Mouse (Mus musculus) lung, postnatal 0 days (tissue): ENCODE results near the gene 4930519P11Rik. TPM values are rescaled to one million over a fixed set of nuclear protein-coding genes. Genes with fewer than 3 reads are reported as not detected.

Experiments
- ATAC-seq: fragments of 200-750 bp; cut with Nextera tagmentation; 2 replicates; pipeline ENCODE4 v1.8.0; 2017; ENCODE audit warnings: moderate library complexity
- DNase-seq: peaks from one replicate; pipeline ENCODE4 v3.0.0-alpha.2; 2016; ENCODE audit warnings: low spot score
- H3K27ac ChIP-seq: fragments of 300-500 bp; sonication (generic); 2 replicates; pipeline ENCODE4 v1.5.1; 2014; ENCODE audit warnings: antibody characterized with exemption, mild to moderate bottlenecking, low read length, mixed read lengths
- H3K27me3 ChIP-seq: fragments of 300-500 bp; sonication (generic); replicated peaks from 2 replicates; pipeline ENCODE4 v1.6.1; 2014; ENCODE audit warnings: low read length, mixed read lengths; ENCODE audit not compliant: insufficient read depth
- H3K36me3 ChIP-seq: fragments of 300-500 bp; sonication (generic); 2 replicates; pipeline ENCODE4 v1.6.1; 2014; ENCODE audit warnings: low read length, mixed read lengths; ENCODE audit not compliant: insufficient read depth
- H3K4me1 ChIP-seq: fragments of 300-500 bp; sonication (generic); 2 replicates; pipeline ENCODE4 v1.6.1; 2014; ENCODE audit warnings: antibody characterized with exemption, low read depth, low read length, mixed read lengths; ENCODE audit not compliant: insufficient read depth
- H3K4me2 ChIP-seq: fragments of 300-500 bp; sonication (generic); replicated peaks from 2 replicates; pipeline ENCODE4 v1.6.1; 2014; ENCODE audit warnings: low read depth, mild to moderate bottlenecking, low read length, moderate library complexity, mixed read lengths
- H3K4me3 ChIP-seq: fragments of 300-500 bp; sonication (generic); 2 replicates; pipeline ENCODE4 v1.5.1; 2014; ENCODE audit warnings: low read depth, low read length
- H3K9ac ChIP-seq: fragments of 300-500 bp; sonication (generic); replicated peaks from 2 replicates; pipeline ENCODE4 v1.6.1; 2014; ENCODE audit warnings: low read depth, mild to moderate bottlenecking
- H3K9me3 ChIP-seq: fragments of 300-500 bp; sonication (generic); 2 replicates; pipeline ENCODE4 v1.6.1; 2016; ENCODE audit warnings: low read length, mixed read lengths
- CTCF ChIP-seq: IDR thresholded peaks from 2 replicates; pipeline ENCODE4 v1.5.1; 2016; ENCODE audit warnings: antibody characterized with exemption, mild to moderate bottlenecking
- EP300 ChIP-seq: IDR thresholded peaks from 2 replicates; pipeline ENCODE4 v1.6.1; 2016; ENCODE audit warnings: antibody characterized with exemption, mild to moderate bottlenecking, control low read depth
- WGBS: fragments of 180-500 bp; shearing (Covaris S2); extraction: QIAGEN DNeasy Blood & Tissue Kit; methylation state at CpG from one replicate; pipeline ENCODE4 v1.1.7; 2014; 5-methylcytosine and 5-hydroxymethylcytosine counted together
- polyA plus RNA-seq: library from polyadenylated mRNA; unstranded; fragments of >200 nt; fragmentation: Nextera tagmentation; extraction: Ambion mirVana; gene quantifications from 2 replicates; pipeline ENCODE4 v1.2.1, GENCODE M21; 2015

4930519P11Rik gene
- polyA plus RNA-seq, 1 experiment from 2014 or later = 0.61 TPM

DNA sequence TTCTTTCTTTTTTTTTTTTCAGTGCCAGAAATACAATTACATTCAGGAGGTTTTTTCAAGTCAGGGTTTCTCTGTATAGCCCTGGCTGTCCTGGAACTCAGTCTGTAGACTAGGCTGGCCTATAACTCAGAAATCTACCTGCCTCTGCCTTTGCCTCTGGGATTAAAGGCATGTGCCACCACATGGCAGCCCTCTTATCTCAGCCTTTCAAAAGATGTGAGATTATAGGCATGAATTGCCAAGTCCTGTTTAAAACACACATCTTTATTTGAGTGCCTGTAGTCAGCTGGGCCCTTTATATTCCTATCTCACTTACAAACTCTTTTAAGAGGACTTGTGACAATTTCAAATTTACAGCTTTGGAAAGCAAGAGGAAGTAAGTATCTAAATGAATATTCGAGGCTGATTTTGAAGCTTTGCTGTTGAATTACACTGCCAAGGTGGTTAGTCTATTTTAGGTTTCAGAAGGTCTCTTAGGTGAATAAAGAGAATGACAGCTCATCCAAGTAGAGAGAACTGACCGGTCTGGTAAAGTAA, 42.7 kb upstream of the 4930519P11Rik start:
- Histone ChIP-seq H3K4me1 (peaks cover 7% of the 10 kb centered on the region; the same call in 1 of the 2 replicates), H3K27ac (no peak overlapping the region; the same call in 1 of the 2 replicates), H3K4me3 (no peak overlapping the region), H3K9ac (no peak overlapping the region), H3K36me3 (0 out of 2 replicates have a peak, but pooled peaks cover 4% of the 10 kb centered on the region), H3K9me3 (no peaks in the 10 kb centered on the region), H3K4me2 (no peak overlapping the region), H3K27me3 (no peaks in the 10 kb centered on the region)
- no peak for DNase-seq
- TF ChIP-seq CTCF (no peak), EP300 (no peak)
- no peak for ATAC-seq
- 69% methylated on average over 2 of the region's 2 CpGs for WGBS

DNA sequence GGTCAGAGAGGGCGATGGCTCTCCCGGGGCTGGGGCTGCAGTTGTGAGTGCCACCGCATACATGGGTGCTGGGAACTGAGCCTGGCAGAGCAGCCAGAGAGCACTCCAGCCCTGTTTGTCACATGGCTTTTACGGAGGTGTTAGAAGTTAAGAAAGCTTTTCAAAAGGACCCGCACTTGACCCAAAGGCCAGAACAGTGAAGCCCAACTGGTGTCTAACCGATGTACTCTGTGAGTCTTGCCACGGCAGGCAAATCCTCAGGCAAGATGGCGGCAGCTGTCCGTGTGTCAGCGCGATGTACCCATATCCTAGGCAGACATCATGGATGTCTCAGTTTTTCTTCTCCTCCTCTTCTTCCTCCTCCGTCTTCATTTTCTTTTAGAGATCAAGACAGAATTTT, 41.7 kb upstream of the 4930519P11Rik start:
- Histone ChIP-seq H3K4me3 (no peak overlapping the region), H3K9ac (no peak overlapping the region), H3K4me2 (no peak overlapping the region), H3K36me3 (no peaks in the 10 kb centered on the region), H3K27me3 (no peaks in the 10 kb centered on the region), H3K4me1 (peaks cover 7% of the 10 kb centered on the region; the same call in 1 of the 2 replicates), H3K9me3 (no peaks in the 10 kb centered on the region), H3K27ac (no peak overlapping the region)
- ATAC-seq = no peak
- 90% methylated on average over 12 of the region's 12 CpGs for WGBS
- DNase-seq = no peak
- no peak for TF ChIP-seq EP300
- no peak for TF ChIP-seq CTCF

DNA sequence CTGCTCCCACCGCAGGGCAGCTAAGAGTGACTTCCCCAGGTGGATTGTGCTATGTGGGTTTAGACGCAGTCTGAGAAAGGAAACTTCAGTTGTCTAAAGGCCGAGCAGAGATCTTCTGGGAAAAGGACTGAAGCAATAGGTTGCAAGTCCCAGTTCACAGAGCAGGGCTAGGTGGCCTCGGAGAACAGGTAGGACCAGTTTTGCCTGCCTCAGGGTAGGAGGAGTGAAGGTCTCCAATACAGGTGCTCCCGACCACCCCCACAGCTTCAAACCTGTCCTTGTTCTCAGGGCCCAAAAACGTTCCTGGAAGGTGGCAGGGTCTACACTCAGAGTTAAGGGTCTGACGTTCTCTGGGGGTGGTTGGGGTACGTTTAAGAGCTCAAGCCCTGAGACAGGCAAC, 38.1 kb upstream of the 4930519P11Rik start, which contains the start of gene Chmp4b:
Gene Chmp4b (plus strand): TSS at position 343 of the 400 bp plus-strand sequence.
- no peaks in the 10 kb centered on the region for H3K4me1 ChIP-seq
- H3K4me3 ChIP-seq = no peak within 1 kb of the TSS
- no peaks in the 10 kb centered on the region for H3K36me3 ChIP-seq
- no peaks in the 10 kb centered on the region for H3K9me3 ChIP-seq
- no peak within 1 kb of the TSS for H3K9ac ChIP-seq
- WGBS = 41% methylated on average over 8 of the region's 8 CpGs
- H3K27ac ChIP-seq = peak within 1 kb of the TSS; percentile 57
- TF ChIP-seq EP300 (no peak), CTCF (no peak)
- no peaks in the 10 kb centered on the region for H3K27me3 ChIP-seq
- no peak within 1 kb of the TSS for H3K4me2 ChIP-seq
- DNase-seq (peak; percentile 74), ATAC-seq (peak; percentile 63)

DNA sequence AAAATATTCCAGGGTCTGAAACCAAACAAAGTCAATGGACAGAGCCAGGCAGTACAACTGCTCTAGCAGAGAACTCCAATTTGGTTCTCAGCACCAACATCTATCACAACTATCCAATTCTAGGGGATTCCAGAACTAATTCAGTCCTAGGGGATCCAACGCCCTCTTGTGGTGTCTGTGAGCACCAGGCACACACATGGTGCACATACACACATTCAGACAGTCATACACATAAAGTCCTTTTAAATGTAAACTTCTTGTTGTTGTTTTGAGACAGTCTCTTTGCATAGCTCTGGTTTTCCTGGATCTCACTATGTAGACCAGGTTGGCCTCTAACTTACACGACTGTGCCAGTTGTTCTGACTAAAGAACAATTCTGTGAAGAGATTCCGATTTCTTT, 37.2 kb upstream of the 4930519P11Rik start:
- no peaks in the 10 kb centered on the region for H3K27me3 ChIP-seq
- TF ChIP-seq EP300 = no peak
- peak; percentile 24 for TF ChIP-seq CTCF
- no peak overlapping the region for H3K4me3 ChIP-seq
- WGBS = 83% methylated on average over 3 of the region's 3 CpGs
- H3K9ac ChIP-seq = no peak overlapping the region
- no peaks in the 10 kb centered on the region for H3K4me1 ChIP-seq
- DNase-seq = no peak
- H3K36me3 ChIP-seq = no peaks in the 10 kb centered on the region
- H3K27ac ChIP-seq = peak overlapping the region; percentile 57; the same call in 1 of the 2 replicates
- H3K9me3 ChIP-seq = no peaks in the 10 kb centered on the region
- no peak overlapping the region for H3K4me2 ChIP-seq
- ATAC-seq = no peak

DNA sequence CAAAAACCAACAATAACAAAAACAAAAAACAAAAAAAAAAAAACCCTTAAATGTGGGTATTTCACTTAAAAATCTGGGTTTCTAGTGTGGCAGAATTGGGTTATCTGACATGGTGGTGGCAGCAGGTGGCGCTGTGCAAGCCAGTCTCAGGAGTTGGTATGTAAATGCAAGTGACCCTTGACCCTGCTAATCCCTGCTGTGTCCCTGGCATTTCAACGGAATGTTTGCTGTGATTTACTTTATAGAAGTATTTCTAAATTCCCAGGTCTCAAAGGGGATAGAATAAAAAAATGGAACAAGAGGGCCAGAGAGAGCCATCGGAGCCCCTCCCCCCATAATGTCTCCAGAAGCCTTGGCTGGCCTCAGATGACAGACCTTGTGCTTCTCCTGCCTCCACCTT, 34.8 kb upstream of the 4930519P11Rik start:
- ATAC-seq (no peak), DNase-seq (peak; percentile 53)
- H3K4me2 ChIP-seq = no peak overlapping the region
- no peak overlapping the region for H3K27ac ChIP-seq
- no peaks in the 10 kb centered on the region for H3K36me3 ChIP-seq
- H3K4me3 ChIP-seq = no peak overlapping the region
- 30% methylated on average over 3 of the region's 3 CpGs for WGBS
- H3K9ac ChIP-seq = no peak overlapping the region
- TF ChIP-seq CTCF (peak; percentile 73), EP300 (no peak)
- H3K27me3 ChIP-seq = no peaks in the 10 kb centered on the region
- H3K4me1 ChIP-seq = no peaks in the 10 kb centered on the region
- no peaks in the 10 kb centered on the region for H3K9me3 ChIP-seq

DNA sequence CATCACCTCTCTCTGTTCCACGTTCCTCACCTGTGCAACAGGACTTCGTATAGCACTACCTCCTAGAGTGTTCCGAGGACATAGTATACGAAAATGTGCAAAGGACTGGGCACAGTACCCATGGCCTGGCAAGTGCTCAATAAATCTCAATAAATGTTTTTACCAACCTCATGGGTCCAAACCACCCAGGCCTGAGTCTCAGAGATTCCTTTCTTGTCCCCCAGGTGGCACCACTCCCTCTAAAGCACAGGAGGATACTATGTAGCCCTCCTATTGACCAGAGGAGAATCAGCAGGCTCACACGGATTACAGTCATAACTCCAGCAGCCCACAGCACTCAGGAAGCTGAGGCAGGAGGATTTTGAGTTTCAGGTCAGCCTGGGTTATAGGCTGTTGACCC, 33.4 kb upstream of the 4930519P11Rik start:
- H3K4me3 ChIP-seq = no peak overlapping the region
- WGBS = 75% methylated on average over 5 of the region's 5 CpGs

More for the DNA sequence above, 33.4 kb upstream of the 4930519P11Rik start:
- no peak overlapping the region for H3K4me2 ChIP-seq
- no peak overlapping the region for H3K27ac ChIP-seq
- no peak overlapping the region for H3K9ac ChIP-seq
- DNase-seq (peak; percentile 43), ATAC-seq (no peak)
- no peaks in the 10 kb centered on the region for H3K9me3 ChIP-seq
- H3K4me1 ChIP-seq = no peaks in the 10 kb centered on the region
- H3K27me3 ChIP-seq = no peaks in the 10 kb centered on the region
- no peaks in the 10 kb centered on the region for H3K36me3 ChIP-seq
- TF ChIP-seq EP300 (no peak), CTCF (peak; percentile 66)
